Mouse (Mus musculus): ENCODE measurements around the gene Glo1.

- TF ChIP-seq GATA1 (IDR thresholded peaks at IDR 0.05; ENCODE audit: low read length): no peak
- TF ChIP-seq TAL1 (IDR thresholded peaks at IDR 0.05; ENCODE audit: low read length): no peak
Observed at GRCm38 (mm10) chr17:30663170-30663569, 36.5 kb upstream of the Glo1 start.

All from erythroblast, embryonic 14.5 days (primary cell).